Mouse (Mus musculus) cortical plate, adult 2 months (tissue): ENCODE results near the gene Fxyd5.

ENCODE experiments used
- CTCF ChIP-seq: fragments of 200-500 bp; IDR thresholded peaks from 2 replicates; pipeline ENCODE4 v1.5.1; 2011; ENCODE audit warnings: mild to moderate bottlenecking, control low read depth, low read length; ENCODE audit not compliant: insufficient read depth; ENCODE audit errors: extremely low read depth
- POLR2A ChIP-seq: fragments of 200-500 bp; IDR thresholded peaks from 2 replicates; pipeline ENCODE4 v1.6.1; 2011; ENCODE audit warnings: mild to moderate bottlenecking, low read length, control low read depth; ENCODE audit not compliant: insufficient read depth; ENCODE audit errors: extremely low read depth

DNA sequence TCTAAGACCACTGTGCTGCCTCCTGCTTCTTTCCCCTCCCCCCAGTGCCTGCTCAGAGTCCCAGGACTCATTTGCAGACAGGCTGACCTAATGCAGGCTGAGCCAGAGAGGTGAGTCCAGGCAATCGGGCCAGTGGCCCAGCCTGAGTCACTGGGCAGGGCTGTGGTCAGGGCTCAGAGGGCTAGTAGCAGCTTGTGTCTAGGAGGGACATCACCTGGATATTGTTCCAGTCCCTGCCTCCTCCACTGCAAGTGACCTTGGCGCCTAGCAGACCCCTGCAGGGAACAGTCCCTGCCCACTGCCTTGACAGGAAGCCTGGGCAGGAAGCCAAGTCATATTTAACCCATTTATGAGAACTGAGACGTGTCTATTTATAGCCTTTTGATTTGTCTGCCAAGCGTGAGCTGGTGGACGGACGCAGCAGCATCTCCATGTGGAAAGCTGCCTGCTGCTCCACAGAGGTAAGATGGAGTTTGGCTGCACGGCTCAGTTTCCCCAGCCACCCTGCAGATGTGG is 41.7 kb downstream of the Fxyd5 start:
- TF ChIP-seq CTCF, result no peak
- no peak for TF ChIP-seq POLR2A
